Mouse (Mus musculus) embryonic fibroblast, embryonic 13.5 days (primary cell): ENCODE measurements around the gene Sirt3. TPM values are rescaled to one million over a fixed set of nuclear protein-coding genes. Genes with fewer than 3 reads are reported as not detected.

Source experiments
- H3K27ac ChIP-seq: 2 replicates; pipeline ENCODE4 v1.5.1; 2012; ENCODE audit warnings: low read length, control low read depth, inconsistent platforms; ENCODE audit not compliant: insufficient read depth
- H3K4me1 ChIP-seq: 2 replicates; pipeline ENCODE4 v1.6.1; 2011; ENCODE audit warnings: low read length; ENCODE audit not compliant: control insufficient read depth, insufficient read depth
- H3K4me3 ChIP-seq: 2 replicates; pipeline ENCODE4 v1.5.1; 2011; ENCODE audit warnings: mild to moderate bottlenecking, control low read depth, low read length; ENCODE audit not compliant: insufficient read depth
- CTCF ChIP-seq: IDR thresholded peaks from 2 replicates; pipeline ENCODE4 v1.5.1; 2011; ENCODE audit warnings: mild to moderate bottlenecking, control low read depth, low read length, moderate library complexity, borderline replicate concordance; ENCODE audit not compliant: insufficient read depth
- POLR2A ChIP-seq: IDR thresholded peaks from 2 replicates; pipeline ENCODE4 v1.6.1; 2011; ENCODE audit warnings: low read depth, mild to moderate bottlenecking, control low read depth, low read length, moderate library complexity
- polyA plus RNA-seq: library from polyadenylated mRNA; stranded (reverse); fragments of >200 nt; gene quantifications from 2 replicates; pipeline ENCODE4 v1.2.4, GENCODE M21; 2011; ENCODE audit warnings: low read depth; ENCODE audit not compliant: missing spikeins, insufficient read length

The Sirt3 gene
- polyA plus RNA-seq: 7.6 and 8.2 TPM in 2 replicates

GRCm38 (mm10) chr7:140881696-140882468, at the start of gene Sirt3, which contains the start of gene Psmd13:
TSS of gene Sirt3 (minus strand) at chr7:140882309.
TSS of gene Psmd13 (plus strand) at chr7:140881968.
- peak within 1 kb of the TSS; percentile 97 for H3K4me3 ChIP-seq
- peaks cover 5% of the 10 kb centered on the region for H3K4me1 ChIP-seq
- TF ChIP-seq POLR2A (peak; percentile 88), CTCF (no peak)
- H3K27ac ChIP-seq: peak within 1 kb of the TSS; percentile 56

- TF ChIP-seq POLR2A (no peak), CTCF (no peak)
- H3K4me1 ChIP-seq: 0 out of 2 replicates have a peak, but pooled peaks cover 2% of the 10 kb centered on the region
- H3K4me3 ChIP-seq: no peak overlapping the region
- no peak overlapping the region for H3K27ac ChIP-seq
Observed at GRCm38 (mm10) chr7:140927181-140927580, 45.1 kb upstream of the Sirt3 start.

GRCm38 (mm10) chr7:140923070-140923775, 41.1 kb upstream of the Sirt3 start:
- no peak for TF ChIP-seq POLR2A
- H3K4me1 ChIP-seq: 0 out of 2 replicates have a peak, but pooled peaks cover 2% of the 10 kb centered on the region
- no peak overlapping the region for H3K27ac ChIP-seq
- no peak overlapping the region for H3K4me3 ChIP-seq

GRCm38 (mm10) chr7:140922398-140923069, 40.4 kb upstream of the Sirt3 start:
- Histone ChIP-seq H3K4me1 (0 out of 2 replicates have a peak, but pooled peaks cover 2% of the 10 kb centered on the region), H3K27ac (no peak overlapping the region), H3K4me3 (peak overlapping the region; percentile 10)
- TF ChIP-seq POLR2A: no peak
- TF ChIP-seq CTCF: no peak

- Histone ChIP-seq H3K4me1 (0 out of 2 replicates have a peak, but pooled peaks cover 2% of the 10 kb centered on the region), H3K4me3 (no peak overlapping the region), H3K27ac (no peak overlapping the region)
- TF ChIP-seq CTCF: no peak
- TF ChIP-seq POLR2A: no peak
Observed at GRCm38 (mm10) chr7:140921225-140921975, 39.3 kb upstream of the Sirt3 start.

GRCm38 (mm10) chr7:140920418-140921029, 38.4 kb upstream of the Sirt3 start, which contains the start of gene Nlrp6:
TSS of gene Nlrp6 (plus strand) at chr7:140920902.
- no peak within 1 kb of the TSS for H3K27ac ChIP-seq
- H3K4me3 ChIP-seq: no peak within 1 kb of the TSS
- 0 out of 2 replicates have a peak, but pooled peaks cover 2% of the 10 kb centered on the region for H3K4me1 ChIP-seq
- no peak for TF ChIP-seq CTCF
- no peak for TF ChIP-seq POLR2A

- TF ChIP-seq POLR2A: no peak
- no peak for TF ChIP-seq CTCF
- H3K4me3 ChIP-seq: no peak overlapping the region
- 0 out of 2 replicates have a peak, but pooled peaks cover 2% of the 10 kb centered on the region for H3K4me1 ChIP-seq
- H3K27ac ChIP-seq: no peak overlapping the region
Observed at GRCm38 (mm10) chr7:140919911-140920310, 37.8 kb upstream of the Sirt3 start.

GRCm38 (mm10) chr7:140914031-140914690, 32.1 kb upstream of the Sirt3 start:
- H3K4me3 ChIP-seq: no peak overlapping the region
- no peak overlapping the region for H3K27ac ChIP-seq
- TF ChIP-seq CTCF: no peak
- H3K4me1 ChIP-seq: no peaks in the 10 kb centered on the region
